Mouse (Mus musculus) heart, postnatal 0 days (tissue): ENCODE data around the gene Uba6.

Experiments used
- CTCF ChIP-seq: IDR thresholded peaks from 2 replicates; pipeline ENCODE4 v1.5.1; 2016; ENCODE audit warnings: antibody characterized with exemption, control low read depth, low read depth
- EP300 ChIP-seq: IDR thresholded peaks from 2 replicates; pipeline ENCODE4 v1.6.1; 2016; ENCODE audit warnings: antibody characterized with exemption, low read depth

GRCm38 (mm10) chr5:86190770-86191169 lies 18.2 kb upstream of the Uba6 start:
- TF ChIP-seq EP300 = no peak
- TF ChIP-seq CTCF = peak; percentile 57
